Mouse (Mus musculus) heart, postnatal 0 days (tissue): ENCODE results near the gene Ebi3.

Experiments used
- CTCF ChIP-seq: IDR thresholded peaks from 2 replicates; pipeline ENCODE4 v1.5.1; 2016; ENCODE audit warnings: antibody characterized with exemption, control low read depth, low read depth
- EP300 ChIP-seq: IDR thresholded peaks from 2 replicates; pipeline ENCODE4 v1.6.1; 2016; ENCODE audit warnings: antibody characterized with exemption, low read depth

DNA sequence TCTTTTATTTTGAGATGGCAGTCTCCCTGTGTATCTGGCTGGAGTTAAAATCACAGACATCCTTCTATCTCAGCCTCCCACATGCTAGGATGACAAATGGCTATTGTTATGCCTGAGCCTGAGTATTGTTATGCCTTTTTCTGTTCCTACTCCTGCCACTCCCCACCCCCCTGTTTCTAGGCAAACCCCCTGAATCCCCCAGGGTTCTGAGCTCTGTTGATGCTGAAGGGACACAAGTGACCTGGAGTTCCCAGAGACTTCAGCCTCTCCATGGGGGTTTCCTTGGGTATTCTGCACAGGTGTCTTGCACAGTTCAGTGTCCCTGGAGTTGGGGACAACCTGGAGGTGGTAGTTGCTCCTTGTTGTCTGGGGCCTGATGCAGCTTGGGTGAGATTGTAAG is 399 bp upstream of the Ebi3 start:
- TF ChIP-seq CTCF (no peak), EP300 (no peak)
